Mouse (Mus musculus) forebrain, embryonic 15.5 days (tissue): ENCODE measurements around the gene Bco1. TPM values are rescaled to one million over a fixed set of nuclear protein-coding genes. Genes with fewer than 3 reads are reported as not detected.

ENCODE experiments used
- ATAC-seq: fragments of 200-750 bp; cut with Nextera tagmentation; replicated peaks from 2 replicates; pipeline ENCODE4 v1.8.0; 2017; ENCODE audit warnings: mild to moderate bottlenecking, moderate TSS enrichment, moderate library complexity
- H3K27ac ChIP-seq: fragments of 300-500 bp; sonication (generic); replicated peaks from 2 replicates; pipeline ENCODE4 v1.5.1; 2015; ENCODE audit warnings: mild to moderate bottlenecking, inconsistent platforms
- H3K27me3 ChIP-seq: fragments of 300-500 bp; sonication (generic); 2 replicates; pipeline ENCODE4 v1.6.1; 2015; ENCODE audit warnings: inconsistent platforms
- H3K36me3 ChIP-seq: fragments of 300-500 bp; sonication (generic); 2 replicates; pipeline ENCODE4 v1.6.1; 2015; ENCODE audit warnings: mild to moderate bottlenecking, inconsistent platforms
- H3K4me1 ChIP-seq: fragments of 300-500 bp; sonication (generic); 2 replicates; pipeline ENCODE4 v1.6.1; 2015; ENCODE audit warnings: inconsistent platforms
- H3K4me2 ChIP-seq: fragments of 300-500 bp; sonication (generic); replicated peaks from 2 replicates; pipeline ENCODE4 v1.6.1; 2015; ENCODE audit warnings: mild to moderate bottlenecking, inconsistent platforms
- H3K4me3 ChIP-seq: fragments of 300-500 bp; sonication (generic); 2 replicates; pipeline ENCODE4 v1.5.1; 2015; ENCODE audit warnings: mild to moderate bottlenecking, inconsistent platforms
- H3K9ac ChIP-seq: fragments of 300-500 bp; sonication (generic); replicated peaks from 2 replicates; pipeline ENCODE4 v1.6.1; 2015; ENCODE audit warnings: mild to moderate bottlenecking, inconsistent platforms
- H3K9me3 ChIP-seq: fragments of 300-500 bp; sonication (generic); 2 replicates; pipeline ENCODE4 v1.6.1; 2016; ENCODE audit warnings: inconsistent platforms
- WGBS: fragments of 180-500 bp; shearing (Covaris S2); methylation state at CpG from one replicate; pipeline ENCODE4 v1.1.7; 2015; ENCODE audit warnings: mixed read lengths; 5-methylcytosine and 5-hydroxymethylcytosine counted together
- polyA plus RNA-seq: library from polyadenylated mRNA; unstranded; fragments of >200 nt; fragmentation: Nextera tagmentation; extraction: Ambion mirVana; gene quantifications from 2 replicates; pipeline ENCODE4 v1.2.1, GENCODE M21; 2015

Bco1 gene
- polyA plus RNA-seq, 1 experiment from 2014 or later: 0.11 TPM

- H3K27me3 ChIP-seq: no peaks in the 10 kb centered on the region
- ATAC-seq: no peak
- no peaks in the 10 kb centered on the region for H3K36me3 ChIP-seq
These were observed 28.4 kb downstream of the Bco1 start for GRCm38 (mm10) chr8:117123850-117124633.

GRCm38 (mm10) chr8:117125854-117126253, 30.2 kb downstream of the Bco1 start:
- H3K36me3 ChIP-seq: no peaks in the 10 kb centered on the region
- H3K27me3 ChIP-seq: no peaks in the 10 kb centered on the region
- no peak overlapping the region for H3K9ac ChIP-seq
- ATAC-seq: no peak
- no peaks in the 10 kb centered on the region for H3K9me3 ChIP-seq
- H3K4me1 ChIP-seq: no peaks in the 10 kb centered on the region
- H3K4me2 ChIP-seq: no peak overlapping the region
- H3K4me3 ChIP-seq: no peak overlapping the region
- 96% methylated on average over 3 of the region's 3 CpGs for WGBS
- H3K27ac ChIP-seq: no peak overlapping the region

More at GRCm38 (mm10) chr8:117123850-117124633, 28.4 kb downstream of the Bco1 start:
- no peak overlapping the region for H3K4me3 ChIP-seq
- H3K27ac ChIP-seq: no peak overlapping the region
- WGBS: 81% methylated on average over 13 of the region's 13 CpGs
- H3K4me2 ChIP-seq: no peak overlapping the region
- H3K9me3 ChIP-seq: no peaks in the 10 kb centered on the region
- no peak overlapping the region for H3K9ac ChIP-seq
- H3K4me1 ChIP-seq: no peaks in the 10 kb centered on the region

GRCm38 (mm10) chr8:117126411-117126810, 30.8 kb downstream of the Bco1 start:
- Histone ChIP-seq H3K4me3 (no peak overlapping the region), H3K36me3 (no peaks in the 10 kb centered on the region)
- 97% methylated on average over 3 of the region's 3 CpGs for WGBS

GRCm38 (mm10) chr8:117127063-117127462, 31.4 kb downstream of the Bco1 start:
- no peak overlapping the region for H3K9ac ChIP-seq
- H3K4me1 ChIP-seq: no peaks in the 10 kb centered on the region
- H3K27me3 ChIP-seq: no peaks in the 10 kb centered on the region
- WGBS: 83% methylated on average over 8 of the region's 8 CpGs
- H3K4me3 ChIP-seq: no peak overlapping the region
- H3K36me3 ChIP-seq: no peaks in the 10 kb centered on the region
- no peak overlapping the region for H3K27ac ChIP-seq
- H3K4me2 ChIP-seq: no peak overlapping the region
- H3K9me3 ChIP-seq: no peaks in the 10 kb centered on the region
- no peak for ATAC-seq

More at GRCm38 (mm10) chr8:117126411-117126810, 30.8 kb downstream of the Bco1 start:
- no peaks in the 10 kb centered on the region for H3K4me1 ChIP-seq
- H3K9ac ChIP-seq: no peak overlapping the region
- no peak overlapping the region for H3K27ac ChIP-seq
- no peak for ATAC-seq
- H3K4me2 ChIP-seq: no peak overlapping the region
- no peaks in the 10 kb centered on the region for H3K27me3 ChIP-seq
- H3K9me3 ChIP-seq: no peaks in the 10 kb centered on the region

- Histone ChIP-seq H3K9me3 (no peaks in the 10 kb centered on the region), H3K27ac (no peak overlapping the region), H3K4me2 (no peak overlapping the region), H3K36me3 (no peaks in the 10 kb centered on the region), H3K4me3 (no peak overlapping the region), H3K27me3 (no peaks in the 10 kb centered on the region), H3K9ac (no peak overlapping the region), H3K4me1 (no peaks in the 10 kb centered on the region)
- 91% methylated on average over 3 of the region's 3 CpGs for WGBS
- no peak for ATAC-seq
These were observed 38.0 kb downstream of the Bco1 start for GRCm38 (mm10) chr8:117133702-117134101.

GRCm38 (mm10) chr8:117136351-117136750, 40.7 kb downstream of the Bco1 start:
- Histone ChIP-seq H3K27ac (no peak overlapping the region), H3K27me3 (no peaks in the 10 kb centered on the region), H3K4me1 (no peaks in the 10 kb centered on the region), H3K4me3 (no peak overlapping the region), H3K9me3 (no peaks in the 10 kb centered on the region), H3K36me3 (no peaks in the 10 kb centered on the region), H3K9ac (no peak overlapping the region), H3K4me2 (no peak overlapping the region)
- no peak for ATAC-seq
- 31% methylated on average over 4 of the region's 4 CpGs for WGBS

GRCm38 (mm10) chr8:117136763-117137162, 41.1 kb downstream of the Bco1 start:
- H3K4me2 ChIP-seq: no peak overlapping the region
- H3K9ac ChIP-seq: no peak overlapping the region
- no peak for ATAC-seq
- H3K9me3 ChIP-seq: no peaks in the 10 kb centered on the region
- no peak overlapping the region for H3K27ac ChIP-seq
- no peaks in the 10 kb centered on the region for H3K27me3 ChIP-seq
- no peaks in the 10 kb centered on the region for H3K4me1 ChIP-seq
- 71% methylated on average over 2 of the region's 2 CpGs for WGBS
- H3K36me3 ChIP-seq: no peaks in the 10 kb centered on the region
- H3K4me3 ChIP-seq: no peak overlapping the region

GRCm38 (mm10) chr8:117137357-117137756, 41.7 kb downstream of the Bco1 start:
- Histone ChIP-seq H3K4me1 (no peaks in the 10 kb centered on the region), H3K4me2 (no peak overlapping the region), H3K9ac (no peak overlapping the region), H3K4me3 (no peak overlapping the region), H3K27ac (no peak overlapping the region), H3K27me3 (no peaks in the 10 kb centered on the region), H3K9me3 (no peaks in the 10 kb centered on the region), H3K36me3 (no peaks in the 10 kb centered on the region)
- 81% methylated on average over 11 of the region's 11 CpGs for WGBS
- no peak for ATAC-seq

- Histone ChIP-seq H3K9me3 (no peaks in the 10 kb centered on the region), H3K4me3 (no peak overlapping the region), H3K9ac (no peak overlapping the region), H3K27ac (no peak overlapping the region), H3K4me1 (no peaks in the 10 kb centered on the region), H3K36me3 (no peaks in the 10 kb centered on the region), H3K4me2 (no peak overlapping the region), H3K27me3 (no peaks in the 10 kb centered on the region)
- 95% methylated on average over 6 of the region's 6 CpGs for WGBS
- no peak for ATAC-seq
These were observed 52.9 kb downstream of the Bco1 start for GRCm38 (mm10) chr8:117148520-117148919.

- no peak for ATAC-seq
- Histone ChIP-seq H3K4me2 (no peak overlapping the region), H3K36me3 (no peaks in the 10 kb centered on the region), H3K4me1 (peaks cover 32% of the 10 kb centered on the region), H3K27me3 (no peaks in the 10 kb centered on the region), H3K9me3 (no peaks in the 10 kb centered on the region), H3K4me3 (no peak overlapping the region), H3K9ac (no peak overlapping the region), H3K27ac (no peak overlapping the region)
- WGBS: 87% methylated on average over 4 of the region's 4 CpGs
These were observed 60.5 kb downstream of the Bco1 start for GRCm38 (mm10) chr8:117156149-117156548.

- Histone ChIP-seq H3K4me3 (peak overlapping the region; percentile 65), H3K27me3 (no peaks in the 10 kb centered on the region), H3K27ac (peak overlapping the region; percentile 83), H3K9ac (peak overlapping the region; percentile 67), H3K4me1 (peaks cover 32% of the 10 kb centered on the region), H3K9me3 (no peaks in the 10 kb centered on the region), H3K4me2 (peak overlapping the region; percentile 74), H3K36me3 (no peaks in the 10 kb centered on the region)
- peak; percentile 55 for ATAC-seq
- WGBS: 11% methylated on average over 33 of the region's 33 CpGs
These were observed 61.5 kb downstream of the Bco1 start for GRCm38 (mm10) chr8:117156866-117157768.

- H3K36me3 ChIP-seq: no peaks in the 10 kb centered on the region
- H3K27me3 ChIP-seq: no peaks in the 10 kb centered on the region
- WGBS: 0% methylated on average over 45 of the region's 45 CpGs
- peak overlapping the region; percentile 73 for H3K9ac ChIP-seq
- peaks cover 32% of the 10 kb centered on the region for H3K4me1 ChIP-seq
- peak overlapping the region; percentile 74 for H3K4me2 ChIP-seq
- peak; percentile 96 for ATAC-seq
- peak overlapping the region; percentile 83 for H3K27ac ChIP-seq
- peak overlapping the region; percentile 65 for H3K4me3 ChIP-seq
- no peaks in the 10 kb centered on the region for H3K9me3 ChIP-seq
These were observed 62.1 kb downstream of the Bco1 start for GRCm38 (mm10) chr8:117157769-117158091.
